Mouse (Mus musculus) bone marrow, adult 2 months (tissue): ENCODE results near the gene Gm49387.

Experiments
- CTCF ChIP-seq: fragments of 200-500 bp; IDR thresholded peaks from 2 replicates; pipeline ENCODE4 v1.5.1; 2011; ENCODE audit warnings: low read length, control low read depth; ENCODE audit not compliant: control insufficient read depth, insufficient read depth
- POLR2A ChIP-seq: fragments of 200-500 bp; IDR thresholded peaks from 2 replicates; pipeline ENCODE4 v1.6.1; 2011; ENCODE audit warnings: low read depth, mild to moderate bottlenecking, control low read depth, low read length, borderline replicate concordance; ENCODE audit not compliant: control insufficient read depth

DNA sequence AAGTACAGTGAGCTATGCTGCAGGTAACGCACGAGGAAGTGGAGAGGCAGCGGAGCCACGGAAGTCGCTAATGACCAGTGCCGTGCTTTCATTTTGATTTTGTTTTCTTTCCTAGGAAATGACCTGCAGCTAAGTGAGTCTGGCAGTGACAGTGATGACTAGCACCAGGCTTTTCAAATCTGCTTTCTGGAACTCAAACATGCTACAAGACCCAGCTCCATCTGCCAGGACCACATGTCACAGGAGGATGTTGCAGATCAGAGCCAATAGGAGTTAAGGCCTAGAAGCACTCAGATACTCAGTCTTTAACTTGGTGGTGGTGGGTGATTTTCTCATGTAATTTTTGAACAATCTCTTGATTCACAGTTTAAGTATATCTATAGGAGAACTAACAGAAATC lies 134.2 kb downstream of the Gm49387 start:
- TF ChIP-seq POLR2A: no peak
- TF ChIP-seq CTCF: no peak
